Mouse (Mus musculus) limb, embryonic 13.5 days (tissue): ENCODE data around the gene Kcnk18. TPM values are rescaled to one million over a fixed set of nuclear protein-coding genes. Genes with fewer than 3 reads are reported as not detected.

Experiments
- ATAC-seq: fragments of 200-750 bp; cut with Nextera tagmentation; 2 replicates; pipeline ENCODE4 v1.8.0; 2017; ENCODE audit warnings: low read depth, moderate number of reproducible peaks, moderate TSS enrichment; ENCODE audit not compliant: low FRiP score
- H3K27ac ChIP-seq: fragments of 300-500 bp; sonication (generic); 2 replicates; pipeline ENCODE4 v1.5.1; 2015; ENCODE audit warnings: inconsistent platforms, mild to moderate bottlenecking, moderate library complexity
- H3K27me3 ChIP-seq: fragments of 300-500 bp; sonication (generic); 2 replicates; pipeline ENCODE4 v1.6.1; 2015; ENCODE audit warnings: mild to moderate bottlenecking, inconsistent platforms
- H3K36me3 ChIP-seq: fragments of 300-500 bp; sonication (generic); 2 replicates; pipeline ENCODE4 v1.6.1; 2015; ENCODE audit warnings: inconsistent platforms, mild to moderate bottlenecking, moderate library complexity
- H3K4me1 ChIP-seq: fragments of 300-500 bp; sonication (generic); 2 replicates; pipeline ENCODE4 v1.6.1; 2015; ENCODE audit warnings: inconsistent platforms
- H3K4me2 ChIP-seq: fragments of 300-500 bp; sonication (generic); replicated peaks from 2 replicates; pipeline ENCODE4 v1.6.1; 2015; ENCODE audit warnings: inconsistent platforms, mild to moderate bottlenecking, moderate library complexity
- H3K4me3 ChIP-seq: fragments of 300-500 bp; sonication (generic); 2 replicates; pipeline ENCODE4 v1.5.1; 2015; ENCODE audit warnings: moderate library complexity, mild to moderate bottlenecking, inconsistent platforms
- H3K9ac ChIP-seq: fragments of 300-500 bp; sonication (generic); 2 replicates; pipeline ENCODE4 v1.6.1; 2015; ENCODE audit warnings: mild to moderate bottlenecking, inconsistent platforms
- H3K9me3 ChIP-seq: fragments of 300-500 bp; sonication (generic); 2 replicates; pipeline ENCODE4 v1.6.1; 2016; ENCODE audit warnings: inconsistent platforms
- WGBS: fragments of 180-500 bp; shearing (Covaris S2); methylation state at CpG from one replicate; pipeline ENCODE4 v1.1.7; 2015; 5-methylcytosine and 5-hydroxymethylcytosine counted together
- polyA plus RNA-seq: library from polyadenylated mRNA; unstranded; fragments of >200 nt; fragmentation: Nextera tagmentation; extraction: Ambion mirVana; gene quantifications from 2 replicates; pipeline ENCODE4 v1.2.1, GENCODE M21; 2015

Kcnk18 gene
- polyA plus RNA-seq, 1 experiment from 2014 or later = 0.04 TPM

- no peak overlapping the region for H3K4me2 ChIP-seq
- no peaks in the 10 kb centered on the region for H3K4me1 ChIP-seq
- no peaks in the 10 kb centered on the region for H3K9me3 ChIP-seq
- peaks cover 5% of the 10 kb centered on the region; the same call in 1 of the 2 replicates for H3K27me3 ChIP-seq
- no peak overlapping the region for H3K9ac ChIP-seq
- WGBS = 87% methylated on average over 18 of the region's 18 CpGs
- no peak overlapping the region for H3K4me3 ChIP-seq
- no peaks in the 10 kb centered on the region for H3K36me3 ChIP-seq
- ATAC-seq = no peak
- H3K27ac ChIP-seq = no peak overlapping the region
These were observed 16.0 kb downstream of the Kcnk18 start for GRCm38 (mm10) chr19:59235001-59235400.

DNA sequence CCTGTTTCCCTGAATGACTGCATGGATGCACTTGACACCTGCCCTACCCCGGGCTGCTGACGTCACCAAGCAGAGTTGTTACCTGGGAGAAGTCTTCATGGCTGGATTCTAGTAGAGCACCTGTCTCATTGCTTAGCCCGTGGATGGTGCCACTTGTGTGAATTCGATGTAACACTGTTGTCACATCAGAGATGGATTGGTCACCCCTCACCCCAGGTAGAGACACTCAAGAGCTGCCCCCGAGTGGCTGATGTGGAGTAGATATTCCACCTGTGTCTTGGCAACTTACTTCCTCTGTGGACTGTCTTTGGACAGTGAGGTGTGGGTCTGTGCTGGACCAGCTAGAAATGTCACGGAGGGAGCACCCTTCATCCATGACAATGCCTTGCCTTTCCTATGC is 17.0 kb downstream of the Kcnk18 start:
- no peaks in the 10 kb centered on the region for H3K9me3 ChIP-seq
- H3K4me3 ChIP-seq = no peak overlapping the region
- no peak overlapping the region for H3K4me2 ChIP-seq
- H3K27ac ChIP-seq = no peak overlapping the region
- H3K4me1 ChIP-seq = no peaks in the 10 kb centered on the region
- peaks cover 5% of the 10 kb centered on the region; the same call in 1 of the 2 replicates for H3K27me3 ChIP-seq
- H3K9ac ChIP-seq = no peak overlapping the region
- ATAC-seq = no peak
- WGBS = 77% methylated on average over 6 of the region's 6 CpGs
- H3K36me3 ChIP-seq = no peaks in the 10 kb centered on the region

GRCm38 (mm10) chr19:59238630-59239029 is 19.6 kb downstream of the Kcnk18 start:
- Histone ChIP-seq H3K4me3 (no peak overlapping the region), H3K4me2 (no peak overlapping the region), H3K9me3 (no peaks in the 10 kb centered on the region), H3K36me3 (no peaks in the 10 kb centered on the region), H3K4me1 (no peaks in the 10 kb centered on the region), H3K9ac (no peak overlapping the region), H3K27ac (no peak overlapping the region), H3K27me3 (peaks cover 5% of the 10 kb centered on the region; the same call in 1 of the 2 replicates)
- ATAC-seq = no peak
- 74% methylated on average over 3 of the region's 3 CpGs for WGBS

- no peak overlapping the region for H3K4me2 ChIP-seq
- H3K36me3 ChIP-seq = no peaks in the 10 kb centered on the region
- no peak overlapping the region for H3K9ac ChIP-seq
- no peak overlapping the region for H3K27ac ChIP-seq
- no peaks in the 10 kb centered on the region for H3K4me1 ChIP-seq
- no peaks in the 10 kb centered on the region for H3K9me3 ChIP-seq
- peaks cover 5% of the 10 kb centered on the region; the same call in 1 of the 2 replicates for H3K27me3 ChIP-seq
- no peak for ATAC-seq
- 25% methylated on average over 17 of the region's 17 CpGs for WGBS
- no peak overlapping the region for H3K4me3 ChIP-seq
These were observed 20.3 kb downstream of the Kcnk18 start for GRCm38 (mm10) chr19:59239124-59239817.

GRCm38 (mm10) chr19:59241987-59242386 is 23.0 kb downstream of the Kcnk18 start:
- Histone ChIP-seq H3K4me3 (no peak overlapping the region), H3K9ac (no peak overlapping the region), H3K4me2 (no peak overlapping the region), H3K9me3 (no peaks in the 10 kb centered on the region), H3K4me1 (no peaks in the 10 kb centered on the region), H3K36me3 (no peaks in the 10 kb centered on the region), H3K27me3 (peaks cover 5% of the 10 kb centered on the region; the same call in 1 of the 2 replicates), H3K27ac (no peak overlapping the region)
- 87% methylated on average over 4 of the region's 4 CpGs for WGBS
- no peak for ATAC-seq

DNA sequence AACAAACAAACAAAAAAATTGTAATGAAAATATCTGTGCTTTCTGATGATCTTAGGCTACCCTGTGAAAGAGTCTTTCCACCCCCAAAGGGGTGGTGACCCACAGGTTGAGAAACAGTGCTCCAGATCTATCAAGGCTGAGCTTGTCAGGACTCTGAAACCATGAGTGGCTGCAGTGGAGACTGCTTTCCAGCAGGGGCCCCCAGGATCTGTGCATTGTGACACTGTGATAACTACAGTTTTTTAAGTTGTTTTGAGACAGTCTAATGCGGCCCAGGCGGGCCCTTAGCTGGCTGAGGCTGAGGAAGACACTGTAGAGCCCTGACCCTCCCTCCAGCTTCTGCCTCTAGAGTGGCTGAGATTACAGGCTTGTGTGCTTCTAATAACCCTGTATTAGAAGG is 24.0 kb downstream of the Kcnk18 start:
- no peaks in the 10 kb centered on the region for H3K36me3 ChIP-seq
- WGBS = 87% methylated on average over 2 of the region's 2 CpGs
- H3K9me3 ChIP-seq = no peaks in the 10 kb centered on the region
- H3K4me1 ChIP-seq = no peaks in the 10 kb centered on the region
- H3K27ac ChIP-seq = no peak overlapping the region
- H3K4me3 ChIP-seq = no peak overlapping the region
- no peak overlapping the region for H3K9ac ChIP-seq
- no peak for ATAC-seq
- H3K27me3 ChIP-seq = no peaks in the 10 kb centered on the region
- no peak overlapping the region for H3K4me2 ChIP-seq

GRCm38 (mm10) chr19:59248144-59248543 is 29.1 kb downstream of the Kcnk18 start:
- H3K27ac ChIP-seq = no peak overlapping the region
- H3K9ac ChIP-seq = no peak overlapping the region
- 75% methylated on average over 4 of the region's 4 CpGs for WGBS
- H3K36me3 ChIP-seq = no peaks in the 10 kb centered on the region
- H3K4me2 ChIP-seq = no peak overlapping the region
- no peaks in the 10 kb centered on the region for H3K27me3 ChIP-seq
- no peaks in the 10 kb centered on the region for H3K9me3 ChIP-seq
- H3K4me1 ChIP-seq = no peaks in the 10 kb centered on the region
- no peak overlapping the region for H3K4me3 ChIP-seq
- no peak for ATAC-seq

- H3K4me1 ChIP-seq = no peaks in the 10 kb centered on the region
- H3K36me3 ChIP-seq = no peaks in the 10 kb centered on the region
These were observed 29.7 kb downstream of the Kcnk18 start for GRCm38 (mm10) chr19:59248553-59249286.

DNA sequence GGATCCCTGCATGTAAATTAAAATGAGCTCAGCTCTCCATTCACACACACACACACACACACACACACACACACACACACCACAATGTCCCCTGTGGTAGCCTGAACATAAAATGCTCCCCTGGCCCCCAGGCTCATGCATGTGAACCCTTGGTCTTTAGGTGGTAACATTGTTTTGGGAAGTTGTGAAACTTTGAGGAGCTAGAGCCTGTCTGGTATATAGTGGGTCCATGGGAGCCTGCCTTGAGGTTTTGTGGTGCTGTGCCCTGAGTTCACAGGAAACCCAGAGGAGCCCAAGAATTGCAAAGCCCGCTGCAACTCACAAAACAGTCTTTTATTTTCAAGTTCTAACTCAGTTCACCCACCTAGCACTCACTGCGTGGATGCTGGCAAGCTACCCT is 33.6 kb downstream of the Kcnk18 start:
- ATAC-seq = no peak
- Histone ChIP-seq H3K4me2 (no peak overlapping the region), H3K9ac (no peak overlapping the region), H3K36me3 (no peaks in the 10 kb centered on the region), H3K9me3 (peaks cover 4% of the 10 kb centered on the region; the same call in 1 of the 2 replicates), H3K27ac (no peak overlapping the region), H3K4me1 (no peaks in the 10 kb centered on the region), H3K27me3 (no peaks in the 10 kb centered on the region), H3K4me3 (no peak overlapping the region)
- 64% methylated on average over 2 of the region's 2 CpGs for WGBS

More at GRCm38 (mm10) chr19:59248553-59249286, 29.7 kb downstream of the Kcnk18 start:
- Histone ChIP-seq H3K9me3 (no peaks in the 10 kb centered on the region), H3K9ac (no peak overlapping the region), H3K4me2 (no peak overlapping the region), H3K4me3 (no peak overlapping the region), H3K27ac (no peak overlapping the region), H3K27me3 (no peaks in the 10 kb centered on the region)
- 70% methylated on average over 11 of the region's 11 CpGs for WGBS
- no peak for ATAC-seq

DNA sequence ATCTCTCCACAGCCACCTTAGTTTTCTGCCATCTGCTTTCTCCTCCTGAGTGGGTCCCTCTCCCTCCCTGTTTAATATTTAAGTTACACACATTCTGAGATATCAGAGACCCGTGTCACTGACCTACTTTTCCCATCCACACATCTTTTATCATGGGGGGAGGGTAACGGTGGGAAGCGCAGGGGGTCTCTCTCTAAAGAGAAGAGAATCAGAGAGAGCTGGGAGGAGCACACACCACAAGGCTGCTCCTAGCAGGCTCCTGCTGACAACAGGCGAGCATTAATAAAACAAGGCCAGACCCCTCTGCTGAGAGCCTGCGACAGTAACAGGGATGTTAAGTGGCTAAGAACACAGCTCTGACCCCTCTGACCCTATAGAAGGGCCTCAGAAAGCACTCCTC is 40.6 kb downstream of the Kcnk18 start:
- WGBS = 38% methylated on average over 5 of the region's 5 CpGs
- Histone ChIP-seq H3K36me3 (no peaks in the 10 kb centered on the region), H3K4me2 (no peak overlapping the region), H3K27me3 (peaks cover 37% of the 10 kb centered on the region), H3K4me3 (no peak overlapping the region), H3K27ac (no peak overlapping the region), H3K9ac (no peak overlapping the region), H3K9me3 (peaks cover 4% of the 10 kb centered on the region; the same call in 1 of the 2 replicates), H3K4me1 (peaks cover 14% of the 10 kb centered on the region)
- no peak for ATAC-seq

DNA sequence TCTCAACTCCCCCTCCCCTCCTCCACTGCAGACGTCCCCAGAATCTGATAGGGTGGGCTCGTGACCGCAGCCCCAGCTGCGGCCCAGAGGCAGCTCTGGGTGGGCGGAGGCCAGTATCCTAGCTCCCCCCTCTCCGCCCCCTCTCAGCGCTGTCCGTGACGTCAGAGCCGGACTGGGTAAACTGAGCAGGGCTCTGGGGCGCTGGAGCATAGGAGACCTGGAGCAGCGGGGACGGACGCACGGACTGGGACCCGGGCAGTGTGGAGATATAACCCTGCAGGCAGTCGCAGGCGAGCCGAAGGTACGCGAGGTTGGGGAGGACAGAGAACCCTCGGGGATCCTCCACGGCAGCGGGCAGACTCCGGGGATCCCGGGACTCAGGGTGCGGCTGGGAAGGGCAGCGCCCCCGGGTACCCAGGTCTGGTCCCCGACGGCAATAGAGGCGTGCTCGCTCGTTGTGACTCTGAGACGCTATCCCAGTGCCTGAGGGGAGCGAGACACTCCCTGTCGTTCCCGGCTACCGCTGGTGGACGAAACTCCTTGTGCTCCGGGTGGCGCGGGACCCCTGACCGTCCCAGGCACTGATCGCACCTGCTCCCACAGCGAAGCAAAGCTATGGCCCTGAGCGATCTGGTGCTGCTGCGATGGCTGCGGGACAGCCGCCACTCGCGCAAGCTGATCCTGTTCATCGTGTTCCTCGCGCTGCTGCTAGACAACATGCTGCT is 41.9 kb downstream of the Kcnk18 start, which contains the start of gene Slc18a2:
Gene Slc18a2 (plus strand): TSS at position 179 of the 725 bp plus-strand sequence.
- under 1% methylated on average over 55 of the region's 55 CpGs for WGBS
- Histone ChIP-seq H3K9ac (peak within 1 kb of the TSS; percentile 62), H3K9me3 (peaks cover 4% of the 10 kb centered on the region; the same call in 1 of the 2 replicates), H3K27ac (no peak within 1 kb of the TSS), H3K4me1 (peaks cover 14% of the 10 kb centered on the region), H3K36me3 (no peaks in the 10 kb centered on the region), H3K4me2 (peak within 1 kb of the TSS; percentile 80), H3K4me3 (peak within 1 kb of the TSS; percentile 47), H3K27me3 (peaks cover 37% of the 10 kb centered on the region)
- peak; percentile 81 for ATAC-seq

DNA sequence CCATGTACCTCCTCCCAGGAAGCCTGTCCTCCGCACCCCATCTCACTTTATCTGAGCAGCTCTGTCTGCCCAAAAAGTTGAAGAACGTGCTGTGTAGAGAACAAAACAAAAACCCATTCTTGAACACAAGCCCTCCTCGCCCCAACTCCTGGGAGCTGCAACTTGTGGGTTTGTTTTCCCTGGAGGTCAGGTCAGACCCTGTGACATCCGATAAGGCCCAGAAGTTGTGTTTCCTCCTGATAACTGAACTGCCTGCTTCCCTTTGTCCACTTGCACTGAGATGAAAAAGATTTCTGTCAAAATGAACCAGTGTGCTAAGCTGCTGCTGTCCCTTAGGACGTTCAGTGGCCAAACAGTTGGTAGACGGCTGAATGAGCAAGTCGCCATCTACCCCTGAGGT is 42.6 kb downstream of the Kcnk18 start:
- H3K9ac ChIP-seq = no peak overlapping the region
- H3K4me1 ChIP-seq = peaks cover 14% of the 10 kb centered on the region
- H3K36me3 ChIP-seq = no peaks in the 10 kb centered on the region
- WGBS = 59% methylated on average over 7 of the region's 7 CpGs
- H3K27ac ChIP-seq = no peak overlapping the region
- peak overlapping the region; percentile 47 for H3K4me3 ChIP-seq
- no peak for ATAC-seq
- peaks cover 37% of the 10 kb centered on the region for H3K27me3 ChIP-seq
- peak overlapping the region; percentile 80 for H3K4me2 ChIP-seq
- peaks cover 4% of the 10 kb centered on the region; the same call in 1 of the 2 replicates for H3K9me3 ChIP-seq
